Mouse (Mus musculus) 416B (cell line): ENCODE data around the gene Foxn3.

Experiments
- DNase-seq: peaks from one replicate; pipeline ENCODE4 v3.0.0; 2011; ENCODE audit warnings: low read depth

Gene Foxn3

GRCm38 (mm10) chr12:99522882-99523281 lies 40.5 kb downstream of the Foxn3 start:
- peak; percentile 39 for DNase-seq

GRCm38 (mm10) chr12:99519862-99520261 lies 43.5 kb downstream of the Foxn3 start:
- DNase-seq: no peak

- DNase-seq: no peak
These were observed 44.2 kb downstream of the Foxn3 start for GRCm38 (mm10) chr12:99519191-99519614.

- DNase-seq: no peak
These were observed 44.7 kb downstream of the Foxn3 start for GRCm38 (mm10) chr12:99518640-99519039.

- no peak for DNase-seq
These were observed 45.3 kb downstream of the Foxn3 start for GRCm38 (mm10) chr12:99518126-99518525.

GRCm38 (mm10) chr12:99517296-99517695 lies 46.1 kb downstream of the Foxn3 start:
- DNase-seq: peak; percentile 42

- no peak for DNase-seq
These were observed 47.9 kb downstream of the Foxn3 start for GRCm38 (mm10) chr12:99515481-99515880.

GRCm38 (mm10) chr12:99511644-99512043 lies 51.7 kb downstream of the Foxn3 start:
- DNase-seq: no peak

- DNase-seq: no peak
These were observed 52.6 kb downstream of the Foxn3 start for GRCm38 (mm10) chr12:99510759-99511158.

- DNase-seq: no peak
These were observed 61.2 kb downstream of the Foxn3 start for GRCm38 (mm10) chr12:99502225-99502624.

GRCm38 (mm10) chr12:99498978-99499694 lies 64.2 kb downstream of the Foxn3 start:
- no peak for DNase-seq

GRCm38 (mm10) chr12:99498189-99498977 lies 65.0 kb downstream of the Foxn3 start:
- no peak for DNase-seq

- peak; percentile 29 for DNase-seq
These were observed 66.4 kb downstream of the Foxn3 start for GRCm38 (mm10) chr12:99496945-99497344.

- no peak for DNase-seq
These were observed 73.2 kb downstream of the Foxn3 start for GRCm38 (mm10) chr12:99490216-99490615.

- peak; percentile 79 for DNase-seq
These were observed 74.3 kb downstream of the Foxn3 start for GRCm38 (mm10) chr12:99489001-99489592.

- peak; percentile 24 for DNase-seq
These were observed 83.0 kb downstream of the Foxn3 start for GRCm38 (mm10) chr12:99480372-99480771.

- no peak for DNase-seq
These were observed 89.2 kb downstream of the Foxn3 start for GRCm38 (mm10) chr12:99474176-99474575.

GRCm38 (mm10) chr12:99473406-99474133 lies 89.8 kb downstream of the Foxn3 start:
- no peak for DNase-seq

- no peak for DNase-seq
These were observed 92.0 kb downstream of the Foxn3 start for GRCm38 (mm10) chr12:99471431-99471830.

GRCm38 (mm10) chr12:99467884-99468311 lies 95.5 kb downstream of the Foxn3 start:
- peak; percentile 96 for DNase-seq

- no peak for DNase-seq
These were observed 96.0 kb downstream of the Foxn3 start for GRCm38 (mm10) chr12:99467256-99467883.

GRCm38 (mm10) chr12:99466426-99466825 lies 97.0 kb downstream of the Foxn3 start:
- DNase-seq: no peak
